Mouse (Mus musculus) ES-E14 (cell line): ENCODE measurements around the gene Slc48a1.

Source experiments
- ZC3H11A ChIP-seq: IDR thresholded peaks from 2 replicates; pipeline ENCODE4 v1.6.1; 2012; ENCODE audit warnings: low read depth, mild to moderate bottlenecking, inconsistent platforms, low read length, borderline replicate concordance
- ZNF384 ChIP-seq: IDR thresholded peaks from 2 replicates; pipeline ENCODE4 v1.6.1; 2012; ENCODE audit warnings: low read depth, low read length, inconsistent platforms

- TF ChIP-seq ZNF384 (no peak), ZC3H11A (no peak)
These were observed 30.2 kb downstream of the Slc48a1 start for GRCm38 (mm10) chr15:97808532-97808931.
